Mouse (Mus musculus): ENCODE measurements at regions not wholly inside any gene's neighbourhood (a gene's known extent, or its start where the extent isn't known, plus 50 kb on each side); places are given as distances from the start of the nearest gene placed in this dataset.

DNA sequence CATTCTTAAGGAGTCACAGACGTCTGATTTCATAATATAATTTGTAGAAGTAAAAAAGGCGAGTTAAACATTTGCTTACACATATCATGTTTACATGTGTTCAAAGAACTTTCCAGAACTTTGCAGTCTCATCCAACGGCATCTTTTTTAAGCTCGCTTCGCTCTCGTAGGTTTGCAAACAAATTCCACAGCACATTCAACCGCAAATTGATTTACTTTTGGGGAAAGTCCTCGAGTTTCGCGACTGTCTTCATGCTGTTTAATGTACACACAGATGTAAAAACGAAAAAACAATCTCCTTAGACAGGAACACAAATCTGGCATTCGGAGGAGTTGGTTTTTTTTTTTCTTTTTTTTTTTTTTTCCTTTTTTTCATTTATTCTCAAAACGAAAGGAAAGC, 559.3 kb upstream of the 3110018I06Rik start:
- DNase-seq: no peak

DNA sequence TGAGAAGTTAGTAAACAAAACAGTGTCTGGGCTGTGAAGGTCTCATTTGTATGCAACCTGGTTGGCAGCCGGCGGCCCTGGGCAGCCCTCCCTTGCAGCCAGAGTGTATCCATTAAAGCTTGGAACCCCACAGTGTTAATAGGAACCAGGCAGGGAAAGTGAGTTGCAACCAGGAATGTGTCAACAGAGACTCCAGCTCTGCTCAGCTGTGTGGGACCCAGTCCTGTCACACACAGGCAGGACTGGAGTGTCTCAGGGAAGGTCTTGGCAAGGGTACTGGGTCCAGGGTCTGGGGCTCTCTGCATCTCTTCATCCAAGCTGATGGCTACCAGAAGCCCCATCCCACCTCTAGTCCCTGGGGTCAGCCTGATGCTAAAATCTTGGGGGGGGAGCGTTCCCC, 556.8 kb upstream of the 3110018I06Rik start:
- DNase-seq: no peak

DNA sequence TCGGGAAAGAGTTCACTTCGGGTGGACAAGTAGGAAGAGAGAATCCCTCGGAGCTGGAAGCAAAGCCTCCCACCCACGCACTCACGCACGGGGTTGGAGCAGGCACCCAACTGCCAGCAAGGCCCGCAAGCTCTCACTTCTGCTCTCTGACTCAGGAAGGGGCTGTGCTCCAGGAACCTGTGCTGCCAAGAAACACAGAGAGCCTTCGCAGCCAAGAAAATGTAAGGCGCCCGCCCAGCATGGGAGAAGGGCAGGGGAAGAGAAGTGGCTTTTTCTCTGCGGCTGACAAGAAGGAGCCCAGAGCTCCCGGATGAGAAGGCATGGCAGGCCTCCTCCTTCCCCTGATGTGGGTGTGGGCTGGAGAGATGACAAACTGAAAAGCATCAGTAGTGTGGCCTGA, 549.1 kb upstream of the 3110018I06Rik start:
- peak; percentile 78 for DNase-seq

DNA sequence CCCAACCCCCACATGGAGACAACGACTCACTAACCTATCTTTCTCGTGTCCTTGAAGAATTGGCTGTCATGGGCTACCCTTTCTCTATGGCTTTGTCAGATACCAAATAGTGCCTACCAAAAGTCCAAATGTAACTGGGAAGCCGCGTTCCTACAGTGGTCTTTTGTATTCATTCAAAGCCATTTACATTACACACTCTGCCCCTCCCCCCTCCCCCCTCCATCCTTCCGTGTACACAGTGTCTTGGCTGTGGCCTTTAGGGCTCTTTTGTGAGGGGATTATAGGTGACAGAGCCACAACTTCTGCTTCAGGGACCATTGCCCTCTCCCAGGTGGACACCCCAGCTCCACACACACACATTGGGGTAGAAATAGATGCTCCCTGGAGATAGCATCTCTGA, 544.6 kb upstream of the 3110018I06Rik start:
- DNase-seq: no peak

DNA sequence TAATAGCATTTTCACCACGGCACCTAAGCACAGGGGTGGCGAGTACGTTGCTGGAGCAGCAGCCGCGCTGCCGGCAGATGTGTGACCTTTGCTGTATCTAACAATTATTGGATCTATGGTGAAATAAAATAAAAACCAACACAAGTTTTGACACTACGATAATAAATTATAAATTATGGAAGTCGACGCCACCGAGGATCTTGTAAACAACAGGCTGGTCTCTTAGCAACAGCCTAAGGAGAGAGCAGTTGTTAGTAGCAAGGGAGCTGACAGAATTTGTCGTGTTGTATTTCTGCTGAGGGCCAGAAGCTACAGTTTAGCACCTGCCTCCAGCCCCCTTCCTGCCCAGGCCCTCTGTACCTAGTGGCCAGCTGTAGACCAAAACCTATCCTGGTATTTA, 535.8 kb upstream of the 3110018I06Rik start:
- no peak for DNase-seq

DNA sequence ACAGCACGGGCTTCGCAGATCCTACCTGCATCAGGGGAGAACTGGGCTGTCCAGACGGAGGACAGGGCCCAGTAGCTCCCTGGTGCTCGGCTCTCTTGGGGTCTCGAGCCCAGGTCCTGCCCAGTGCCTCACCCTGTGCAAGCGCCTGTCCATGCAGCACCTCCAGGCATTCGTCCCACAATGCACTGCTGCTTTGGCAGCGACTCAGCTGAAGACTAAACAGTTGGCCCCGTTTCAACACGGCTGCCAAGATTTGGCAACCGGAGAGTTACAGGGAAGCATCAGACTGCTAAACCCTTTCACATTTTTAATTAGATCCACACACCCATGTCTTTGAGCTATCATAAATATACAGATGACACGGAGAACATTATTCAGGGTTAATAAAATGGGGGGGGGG, 532.7 kb upstream of the 3110018I06Rik start:
- peak; percentile 59 for DNase-seq

DNA sequence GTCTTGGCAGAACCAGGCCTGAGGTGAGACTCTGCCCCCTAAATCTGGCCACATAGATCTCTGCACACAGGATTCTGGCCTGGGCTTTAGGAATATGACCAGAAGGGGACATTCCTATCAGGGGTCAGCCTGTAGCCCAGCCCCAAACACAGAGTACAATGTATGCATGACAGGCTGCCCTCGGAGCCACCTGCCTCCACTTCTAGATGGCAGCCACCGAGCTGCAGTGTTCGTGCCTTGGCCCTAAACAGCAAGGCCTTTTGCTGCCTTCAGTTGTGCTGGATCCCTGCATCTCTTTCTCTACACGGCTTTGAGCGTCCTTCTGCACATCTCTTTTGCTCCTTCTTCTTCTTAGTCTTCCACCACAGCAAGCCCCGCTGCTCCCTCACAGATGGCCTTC, 532.2 kb upstream of the 3110018I06Rik start:
- DNase-seq: no peak

DNA sequence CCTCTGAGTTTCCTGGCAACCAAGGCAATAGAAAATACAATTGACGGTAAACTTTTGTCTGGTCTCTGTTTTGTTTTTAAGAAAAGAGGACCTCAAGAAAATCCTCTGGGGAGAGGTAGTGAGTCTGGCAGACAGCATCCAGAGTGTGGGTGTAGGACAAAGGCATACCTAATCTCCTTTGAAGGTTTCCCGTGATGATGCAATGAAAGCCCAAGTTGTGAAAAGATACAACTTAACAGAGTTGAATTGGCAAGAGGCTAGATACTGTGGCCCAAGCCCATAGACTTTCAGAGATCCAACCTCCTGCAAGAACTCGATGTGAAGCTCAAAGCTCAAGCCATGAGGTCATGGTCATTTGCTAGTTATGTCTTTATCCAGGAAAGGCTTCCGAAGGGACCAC, 526.4 kb upstream of the 3110018I06Rik start:
- DNase-seq: no peak

DNA sequence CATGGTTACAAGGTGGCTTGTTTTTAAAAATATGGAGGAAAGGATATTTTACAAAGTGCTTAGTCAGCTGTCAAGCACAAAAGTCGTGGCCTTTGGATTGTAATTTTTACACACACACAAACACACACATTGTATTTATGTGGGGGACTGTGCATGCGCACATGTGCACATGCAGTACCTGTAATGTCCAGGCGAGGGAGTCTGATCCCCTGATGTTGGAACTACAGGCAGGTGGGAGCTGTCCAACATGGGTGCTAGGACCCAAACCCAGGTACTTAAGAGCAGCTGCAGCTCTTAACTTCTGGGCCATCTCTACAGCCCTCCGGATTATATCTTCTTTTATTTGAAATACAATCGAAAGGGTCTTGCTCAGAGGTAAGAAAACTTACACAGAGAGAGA, 524.7 kb upstream of the 3110018I06Rik start:
- DNase-seq: no peak

DNA sequence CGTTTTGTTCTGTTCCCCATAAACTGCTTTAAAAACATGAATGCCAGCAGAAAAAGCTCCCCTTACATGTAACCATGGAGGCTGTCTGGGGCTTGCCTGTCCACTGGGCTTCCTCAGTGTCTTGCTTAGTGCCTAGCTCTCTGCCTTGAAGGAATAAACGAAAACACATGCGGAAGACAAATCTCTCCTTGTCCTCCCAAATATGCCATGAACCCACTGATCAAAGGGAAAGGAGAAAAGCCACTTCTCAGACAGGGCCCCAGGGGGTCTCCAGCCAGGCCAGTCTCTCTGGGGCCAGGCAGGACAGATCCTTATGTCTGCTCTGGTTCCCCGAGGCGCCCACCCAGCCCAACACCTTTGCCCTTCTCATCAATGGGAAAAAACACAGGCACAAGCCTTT, 518.6 kb upstream of the 3110018I06Rik start:
- no peak for DNase-seq

DNA sequence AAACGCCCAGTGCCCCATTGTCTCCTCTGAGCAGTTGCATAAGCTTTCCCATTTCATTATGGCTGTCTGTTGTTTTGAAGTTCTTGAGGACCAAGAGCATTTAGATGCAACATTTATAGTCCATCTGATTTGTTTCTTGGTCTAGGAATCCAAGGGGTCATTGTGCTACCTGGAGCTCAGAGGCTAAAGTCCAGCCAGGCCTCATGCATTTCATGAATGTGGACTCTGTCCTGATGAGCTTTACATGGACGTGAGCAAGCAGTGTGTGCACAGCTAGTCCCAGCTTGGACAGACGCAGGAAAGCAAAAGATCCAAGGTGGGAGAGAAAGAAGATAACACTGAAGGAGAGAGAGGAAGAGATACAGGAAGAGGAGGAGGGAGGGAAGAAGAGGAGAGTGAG, 496.0 kb upstream of the 3110018I06Rik start:
- no peak for DNase-seq

DNA sequence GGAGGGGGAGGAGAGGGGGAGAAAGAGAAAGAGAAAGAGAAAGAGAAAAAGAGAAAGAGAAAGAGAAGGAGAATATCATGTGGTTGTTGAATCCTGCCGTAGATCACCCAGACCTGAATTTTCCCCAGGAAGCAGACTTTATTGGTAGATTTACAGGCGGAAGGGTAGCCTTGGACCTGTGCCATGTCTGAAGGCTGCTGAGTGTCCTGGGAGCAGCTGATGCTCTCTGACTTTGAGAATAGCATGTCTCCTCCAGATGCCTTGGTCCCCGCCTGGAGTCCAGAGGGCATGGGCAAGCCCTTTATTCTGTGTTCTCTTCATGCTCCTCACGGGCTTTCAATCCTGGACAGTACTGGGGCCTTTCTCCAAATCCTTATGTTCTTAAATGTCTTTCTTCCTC, 495.4 kb upstream of the 3110018I06Rik start:
- DNase-seq: no peak

DNA sequence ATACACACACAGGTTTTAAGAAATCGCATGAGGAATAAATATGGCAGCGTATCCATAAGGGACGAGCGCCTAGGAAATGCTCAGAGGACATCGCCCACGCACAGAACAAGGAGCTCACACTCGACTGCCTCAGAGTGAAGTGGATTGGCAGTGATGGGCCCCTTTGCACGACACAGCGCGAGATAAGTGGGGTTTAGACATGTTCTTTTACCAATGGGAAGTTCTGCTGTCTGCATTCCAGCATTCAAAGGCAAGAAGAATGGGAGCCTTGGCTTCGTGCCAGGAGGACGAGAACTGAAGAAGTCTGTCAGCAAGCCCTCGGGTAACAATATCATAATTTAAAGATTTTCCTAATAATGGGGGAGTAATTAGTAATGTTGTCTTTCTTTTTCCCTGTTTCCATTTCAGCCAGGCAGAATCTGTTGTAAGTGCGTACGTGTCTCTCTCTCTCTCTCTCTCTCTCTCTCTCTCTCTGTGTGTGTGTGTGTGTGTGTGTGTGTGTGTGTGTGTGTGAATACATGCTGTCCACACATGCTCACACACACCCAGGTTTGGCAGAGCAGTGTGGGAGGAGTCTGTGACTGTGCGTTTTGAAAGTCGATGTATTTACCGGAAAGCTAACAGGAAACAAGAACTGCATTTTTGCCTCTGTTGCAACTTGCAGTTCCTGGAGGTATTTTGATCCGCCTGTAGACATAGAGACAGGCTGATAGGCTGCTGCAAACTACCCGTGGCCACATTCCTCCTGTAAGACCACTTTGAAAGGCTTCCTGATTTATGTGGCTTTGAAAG, 477.2 kb upstream of the 3110018I06Rik start:
- peak; percentile 15 for DNase-seq

DNA sequence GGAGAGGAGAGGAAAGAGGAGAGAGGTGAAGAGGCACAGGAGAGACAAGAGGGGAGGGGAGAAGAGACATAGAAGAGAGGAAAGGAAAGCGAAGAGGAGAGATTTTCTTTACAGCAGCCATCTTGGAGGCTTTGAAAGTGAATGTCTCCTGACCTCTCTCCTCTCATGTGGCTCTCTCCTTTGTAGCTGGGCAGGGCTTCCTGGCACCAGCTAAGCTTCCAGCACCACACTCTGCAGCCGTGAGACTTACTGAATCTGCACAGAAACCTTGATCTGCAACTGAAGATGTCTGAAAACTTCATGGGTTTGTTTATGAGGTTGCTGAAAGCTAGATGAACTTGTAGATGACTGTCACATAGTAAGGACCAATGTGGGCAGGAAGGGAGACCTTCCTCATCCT, 471.6 kb upstream of the 3110018I06Rik start:
- DNase-seq: no peak

DNA sequence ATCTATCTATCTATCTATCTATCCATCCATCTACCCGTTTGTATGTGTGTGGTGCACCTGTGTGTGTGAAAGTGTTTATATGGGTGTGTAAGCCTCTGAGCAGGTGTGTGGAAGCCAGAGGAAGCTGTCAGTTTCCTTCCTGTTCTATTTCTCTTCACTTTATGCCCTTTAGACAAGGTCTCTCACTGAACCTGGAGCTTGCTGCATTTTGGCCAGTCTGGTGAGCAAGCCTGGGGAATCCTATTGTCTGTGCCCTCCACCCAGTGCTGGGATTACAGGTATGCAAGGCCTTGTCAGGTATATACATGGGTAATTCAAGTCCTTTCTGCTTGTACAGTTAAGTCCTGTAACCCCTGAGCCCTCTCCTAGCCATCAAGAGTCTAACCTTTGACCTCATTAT, 466.6 kb upstream of the 3110018I06Rik start:
- no peak for DNase-seq

DNA sequence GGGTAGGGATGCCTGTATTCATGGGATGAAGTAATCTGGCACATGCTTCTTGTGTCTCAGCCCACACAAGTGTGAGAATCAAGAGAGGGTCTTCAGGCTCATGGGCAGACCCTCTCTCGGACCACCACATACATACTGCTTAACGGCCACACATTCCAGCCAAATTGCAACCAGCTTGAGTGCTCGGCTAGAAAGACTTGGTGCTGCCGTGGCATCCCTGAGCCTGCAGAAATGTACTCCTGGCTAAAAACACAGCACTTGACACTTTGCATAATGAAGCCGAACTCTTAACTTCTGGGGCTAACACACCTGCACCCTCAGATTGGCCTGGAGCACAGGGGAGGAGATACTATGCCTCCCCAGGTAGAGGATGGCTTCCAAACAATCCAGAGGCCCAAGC, 461.6 kb upstream of the 3110018I06Rik start:
- DNase-seq: no peak

DNA sequence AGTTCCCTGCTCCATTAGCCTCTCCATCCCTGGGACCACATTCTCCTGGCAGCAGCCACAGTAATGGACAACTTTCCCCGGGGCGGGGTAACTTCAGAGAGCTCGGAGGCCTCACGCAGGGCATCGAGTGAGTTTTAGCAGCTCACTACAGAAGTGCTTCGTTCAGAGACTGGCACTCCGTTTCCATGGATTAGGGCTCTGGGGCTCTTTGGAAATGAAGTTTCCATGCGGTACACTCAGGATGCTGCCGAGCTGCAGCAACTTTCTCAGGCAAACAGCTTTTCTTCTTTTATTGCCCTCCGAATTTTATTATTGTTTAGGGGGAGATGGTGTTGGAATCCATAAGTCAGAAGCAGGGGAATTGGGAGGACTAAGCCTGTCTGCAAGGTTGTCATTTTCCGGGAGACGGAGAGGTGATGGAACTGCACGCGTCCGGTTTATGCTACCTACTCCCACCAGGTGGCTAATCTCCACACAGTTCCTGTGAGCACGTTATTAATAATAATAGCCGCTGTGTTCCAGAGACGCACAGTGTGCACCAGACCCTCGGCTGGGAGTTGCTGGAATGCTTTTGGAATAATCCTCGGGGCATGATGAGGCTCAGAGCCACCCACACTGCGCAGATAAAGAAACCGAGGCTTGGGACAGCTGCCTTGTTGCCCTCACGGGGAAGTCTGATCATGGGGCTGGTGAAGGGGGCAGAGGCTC, 460.4 kb upstream of the 3110018I06Rik start:
- DNase-seq: no peak

DNA sequence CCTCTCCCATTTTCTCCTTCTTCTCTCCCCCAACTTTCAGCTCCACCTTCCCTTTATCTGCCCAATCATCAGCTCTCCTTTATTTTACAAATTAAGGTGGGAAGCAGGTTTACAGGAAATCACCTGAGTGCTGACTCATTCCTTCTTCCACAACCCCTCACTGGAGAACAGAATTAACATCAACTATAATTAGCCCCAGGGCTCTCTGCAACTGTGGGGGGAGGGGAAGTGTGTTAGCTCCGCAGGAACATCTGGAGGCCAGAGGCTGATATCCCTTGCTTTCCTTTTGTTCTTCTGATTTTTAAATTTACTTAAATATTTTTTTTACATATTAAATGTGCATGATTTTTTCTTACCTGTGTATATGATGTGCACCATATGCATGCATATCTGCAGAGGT, 459.4 kb upstream of the 3110018I06Rik start:
- DNase-seq: no peak

DNA sequence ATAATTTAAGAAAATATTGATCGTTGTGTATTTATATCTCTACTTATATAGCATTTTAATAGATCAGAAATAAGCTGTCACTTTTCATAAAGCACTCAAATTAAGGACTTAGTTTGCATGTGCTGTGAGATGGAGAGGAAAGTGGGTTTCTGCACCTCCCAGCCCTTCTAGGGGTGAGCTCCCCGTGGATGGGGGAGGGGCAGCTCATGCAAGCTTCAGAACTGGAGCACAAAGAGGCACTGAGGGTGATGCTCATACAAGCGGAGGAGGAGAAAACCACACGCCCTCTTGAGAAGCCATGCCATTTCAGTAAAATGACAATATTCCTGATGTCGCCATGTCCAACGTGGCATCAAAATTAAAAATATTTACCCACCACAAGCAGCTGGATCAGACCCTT, 452.1 kb upstream of the 3110018I06Rik start:
- no peak for DNase-seq

DNA sequence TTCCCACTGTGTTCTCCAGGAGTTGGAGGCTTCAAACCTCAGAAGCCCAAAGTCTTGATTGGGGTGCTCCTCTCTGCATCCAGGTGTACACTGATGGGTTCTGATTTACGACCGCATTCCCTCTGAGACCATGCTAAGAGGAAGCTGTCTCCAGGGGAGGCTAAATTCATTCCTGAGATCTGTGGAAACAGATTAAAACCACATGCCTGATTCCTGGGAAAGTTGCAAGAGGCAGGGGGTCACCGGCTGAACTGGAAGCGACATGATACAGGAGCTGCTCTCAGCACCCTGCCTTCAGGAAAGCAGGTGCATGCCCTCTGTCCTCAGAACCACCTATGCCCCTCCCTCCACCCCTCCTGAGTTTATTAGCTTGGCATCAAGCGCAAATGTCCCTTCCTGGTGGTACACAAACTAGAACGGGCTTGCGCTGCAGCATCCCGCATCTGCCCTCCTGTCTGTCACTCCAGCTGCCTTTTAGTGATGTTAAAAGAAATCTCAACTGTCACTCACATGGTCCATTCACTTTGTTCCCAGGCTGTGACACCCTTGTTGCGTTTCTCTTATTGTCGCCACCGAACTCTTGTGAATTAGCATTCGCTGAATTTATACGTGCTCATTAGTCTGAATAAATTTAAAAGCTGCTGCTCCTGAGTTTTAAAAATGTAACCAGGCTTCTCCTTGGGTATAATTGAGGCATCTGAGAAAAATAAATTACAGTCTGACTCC, 446.3 kb upstream of the 3110018I06Rik start:
- DNase-seq: no peak

DNA sequence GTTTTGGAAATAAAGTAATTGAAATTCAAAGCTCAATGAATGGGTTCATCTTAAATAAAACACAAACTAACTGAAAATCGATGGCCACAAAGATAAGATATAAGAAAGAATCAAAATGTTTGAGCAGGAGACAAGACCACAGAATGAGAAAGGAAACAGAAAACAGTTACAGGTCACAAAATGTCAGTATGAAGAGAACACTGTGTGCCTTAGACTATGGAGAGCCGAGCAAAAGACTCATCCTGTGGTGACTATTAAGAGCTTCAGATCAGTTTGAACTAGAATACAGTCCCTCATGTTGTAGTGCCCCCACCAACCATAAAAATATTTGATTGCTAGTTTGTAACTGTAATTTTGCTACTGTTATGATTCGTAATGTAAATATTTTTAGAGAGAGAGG, 441.9 kb upstream of the 3110018I06Rik start:
- DNase-seq: no peak

DNA sequence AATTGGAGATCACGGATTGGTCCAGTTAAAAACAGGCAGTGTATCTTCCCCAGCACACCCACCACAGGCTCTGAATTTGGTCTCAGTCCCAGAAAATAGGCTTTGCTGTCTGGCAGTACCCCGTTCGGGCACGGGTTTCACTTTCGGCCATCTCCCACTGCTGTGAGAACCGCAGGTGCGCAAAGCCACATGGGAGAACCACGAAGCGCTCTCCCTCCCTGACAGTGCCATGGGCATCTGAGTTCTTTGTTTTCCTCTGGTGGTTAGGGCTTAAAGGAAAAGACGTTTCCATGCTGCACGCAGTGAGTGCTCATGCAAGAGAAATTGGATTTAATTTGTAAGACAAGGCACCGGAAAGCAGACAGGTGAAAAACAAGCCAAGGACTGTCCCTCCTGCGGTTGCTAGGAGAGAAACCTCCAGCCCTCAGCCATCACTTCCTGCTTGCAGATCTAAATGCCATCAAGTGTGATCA, 441.3 kb upstream of the 3110018I06Rik start:
- DNase-seq: peak; percentile 26

DNA sequence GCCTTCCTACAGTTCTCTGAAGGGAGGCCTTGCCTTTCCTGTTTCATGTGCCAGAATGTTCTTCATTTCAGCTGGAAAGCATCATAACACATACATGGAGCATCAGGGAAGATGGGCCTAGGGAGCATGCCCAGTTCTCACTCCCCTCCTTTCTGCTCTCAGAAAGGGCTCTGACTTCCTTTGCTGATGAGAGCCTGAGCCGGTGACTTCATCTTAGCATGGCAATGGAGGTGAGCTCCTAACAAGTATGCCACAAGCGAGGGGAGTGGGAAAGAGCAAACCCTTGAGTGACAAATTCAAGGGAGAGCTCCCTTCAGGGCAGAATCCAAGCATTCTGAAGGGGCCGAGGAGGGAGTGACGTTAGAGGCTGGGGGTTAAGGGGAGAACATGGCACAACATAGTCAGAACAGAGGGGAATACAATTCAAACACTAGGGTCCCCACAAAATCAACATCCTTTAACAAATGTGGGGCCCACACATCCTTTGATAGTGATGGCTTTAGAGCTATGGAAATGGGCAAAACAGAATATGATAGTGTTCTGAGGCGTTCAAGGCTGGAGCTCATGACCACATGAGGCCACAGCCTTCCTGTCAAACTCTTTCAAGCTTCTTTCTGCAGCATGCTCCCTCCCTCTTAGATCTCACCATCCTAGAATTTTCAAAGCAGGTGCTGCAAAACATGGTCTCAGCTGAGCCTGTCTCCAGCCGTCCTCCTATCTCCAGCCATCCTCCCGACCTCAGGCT, 437.4 kb upstream of the 3110018I06Rik start:
- no peak for DNase-seq
